Mouse (Mus musculus) G1E (cell line): Measurements from ENCODE around the gene Dnajb9. TPM values are rescaled to one million over a fixed set of nuclear protein-coding genes. Genes with fewer than 3 reads are reported as not detected.

Source experiments
- ATAC-seq: 2 replicates; pipeline ENCODE4 v1.8.0; 2016; ENCODE audit warnings: mild to moderate bottlenecking; ENCODE audit not compliant: insufficient number of reproducible peaks, poor library complexity, low FRiP score, severe bottlenecking; ENCODE audit errors: extremely low read depth
- DNase-seq: peaks from one replicate; pipeline ENCODE4 v3.0.0; 2012; ENCODE audit warnings: low spot score
- H3K27me3 ChIP-seq: 2 replicates; pipeline ENCODE4 v1.6.1; 2012; ENCODE audit warnings: mild to moderate bottlenecking, low read length, inconsistent platforms; ENCODE audit not compliant: insufficient read depth
- H3K36me3 ChIP-seq: replicated peaks from 2 replicates; pipeline ENCODE3; 2012; ENCODE audit warnings: mild to moderate bottlenecking, inconsistent platforms
- H3K4me1 ChIP-seq: 2 replicates; pipeline ENCODE4 v1.6.1; 2012; ENCODE audit warnings: low read depth, low read length, inconsistent platforms, mixed read lengths; ENCODE audit not compliant: insufficient read depth
- H3K4me3 ChIP-seq: 2 replicates; pipeline ENCODE4 v1.5.1; 2012; ENCODE audit warnings: low read depth, mild to moderate bottlenecking, inconsistent platforms, low read length, moderate library complexity, mixed read lengths
- H3K9me3 ChIP-seq: replicated peaks from 2 replicates; pipeline ENCODE4 v1.6.1; 2012; ENCODE audit warnings: inconsistent platforms
- CTCF ChIP-seq: IDR thresholded peaks from 2 replicates; pipeline ENCODE4 v1.5.1; 2012; ENCODE audit warnings: low read depth, low read length, inconsistent platforms, mixed read lengths
- GATA1 ChIP-seq: IDR thresholded peaks from 2 replicates; pipeline ENCODE4 v1.6.1; 2012; ENCODE audit warnings: borderline replicate concordance, low read length, inconsistent platforms, mixed read lengths
- GATA2 ChIP-seq: IDR thresholded peaks from 2 replicates; pipeline ENCODE4 v1.6.1; 2012; ENCODE audit warnings: low read depth, low read length, inconsistent platforms, borderline replicate concordance
- POLR2AphosphoS5 ChIP-seq: IDR thresholded peaks from 2 replicates; pipeline ENCODE4 v1.6.1; 2012; ENCODE audit warnings: low read depth, low read length, inconsistent platforms; ENCODE audit not compliant: insufficient replicate concordance
- TAL1 ChIP-seq: conservative IDR thresholded peaks from 2 replicates; pipeline ENCODE4 v1.6.1; 2012; ENCODE audit warnings: low read depth, low read length, inconsistent platforms, mixed read lengths
- polyA plus RNA-seq: library from polyadenylated mRNA; stranded (reverse); fragments of >175 nt; gene quantifications from 2 replicates; pipeline ENCODE4 v1.2.3, GENCODE M21; 2012
- total RNA-seq, 2 experiments: library from RNA; stranded (forward) in 1 of 2; stranded (reverse) in 1 of 2; fragments of 200-1000 nt in 1 of 2; fragments of >200 nt in 1 of 2; fragmentation: Nextera tagmentation in 1 of 2; gene quantifications; 2 replicates each; pipeline ENCODE4 v1.2.3; 2014 to 2017

The Dnajb9 gene
- total RNA-seq (2014; fragmentation: Nextera tagmentation) (72.0 and 95.8 TPM in 2 replicates), total RNA-seq (2017) (27.5 and 30.5 TPM in 2 replicates), polyA plus RNA-seq (4.9 and 6.2 TPM in 2 replicates)

- peak; percentile 99 for DNase-seq
- H3K4me1 ChIP-seq = peaks cover 13% of the 10 kb centered on the region
- ATAC-seq = peak; percentile 95
- H3K36me3 ChIP-seq = peaks cover 8% of the 10 kb centered on the region
- H3K9me3 ChIP-seq = no peaks in the 10 kb centered on the region
- H3K4me3 ChIP-seq = peak within 1 kb of the TSS; percentile 99
- TF ChIP-seq POLR2AphosphoS5 (peak; percentile 94), GATA1 (no peak), TAL1 (no peak), GATA2 (no peak), CTCF (0 out of 2 replicates have a peak, but pooled peaks have one; percentile 26)
- 0 out of 2 replicates have a peak, but pooled peaks cover 2% of the 10 kb centered on the region for H3K27me3 ChIP-seq
Observed at GRCm38 (mm10) chr12:44209824-44210752, at the start of gene Dnajb9. Gene Dnajb9, minus strand, starts transcription at chr12:44210326.

DNA sequence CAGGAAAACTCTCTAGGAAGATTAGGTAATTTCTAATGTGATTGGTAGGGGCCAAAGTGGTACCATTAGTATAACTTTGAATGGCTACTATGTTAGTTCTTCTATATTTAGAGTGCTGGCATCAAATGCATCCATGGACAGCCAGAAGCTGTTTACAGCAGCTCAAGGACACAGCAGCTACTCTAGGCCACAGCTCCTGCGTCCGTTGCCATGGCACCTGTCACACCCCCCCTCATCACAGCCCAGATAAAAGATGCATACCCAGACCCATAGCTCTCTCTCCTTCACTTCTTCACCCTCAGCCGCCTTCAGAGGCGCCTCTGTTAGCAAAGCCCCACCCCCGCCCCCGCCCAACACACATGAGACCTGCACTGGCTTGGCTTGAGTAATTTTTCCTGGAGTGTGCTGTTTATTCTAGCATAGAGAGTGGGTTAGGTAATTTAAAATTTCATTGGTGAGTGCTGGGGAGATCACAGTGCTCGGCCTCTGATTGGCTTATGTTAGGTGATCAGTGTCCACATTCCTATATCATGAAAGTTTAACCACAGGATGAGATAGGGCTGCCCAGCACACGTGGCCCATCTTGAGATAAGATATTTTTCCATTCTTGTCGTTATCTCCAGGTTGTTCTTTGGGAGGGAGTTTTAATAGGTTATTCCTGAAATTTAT is 38.3 kb upstream of the Dnajb9 start:
- Histone ChIP-seq H3K4me1 (no peaks in the 10 kb centered on the region), H3K9me3 (no peaks in the 10 kb centered on the region), H3K36me3 (no peaks in the 10 kb centered on the region), H3K27me3 (peaks cover 3% of the 10 kb centered on the region; the same call in 1 of the 2 replicates), H3K4me3 (no peak overlapping the region)
- TF ChIP-seq GATA2 (no peak), GATA1 (no peak), POLR2AphosphoS5 (no peak), CTCF (no peak), TAL1 (no peak)
- ATAC-seq = no peak
- no peak for DNase-seq

- no peaks in the 10 kb centered on the region for H3K36me3 ChIP-seq
- no peak overlapping the region for H3K4me3 ChIP-seq
- no peak for ATAC-seq
- no peaks in the 10 kb centered on the region for H3K9me3 ChIP-seq
- TF ChIP-seq GATA1 (no peak), POLR2AphosphoS5 (no peak), TAL1 (no peak), GATA2 (no peak), CTCF (no peak)
- H3K27me3 ChIP-seq = no peaks in the 10 kb centered on the region; the same call in none of the 2 replicates
- no peak for DNase-seq
- H3K4me1 ChIP-seq = no peaks in the 10 kb centered on the region
Observed at GRCm38 (mm10) chr12:44245739-44246138, 35.6 kb upstream of the Dnajb9 start.

DNA sequence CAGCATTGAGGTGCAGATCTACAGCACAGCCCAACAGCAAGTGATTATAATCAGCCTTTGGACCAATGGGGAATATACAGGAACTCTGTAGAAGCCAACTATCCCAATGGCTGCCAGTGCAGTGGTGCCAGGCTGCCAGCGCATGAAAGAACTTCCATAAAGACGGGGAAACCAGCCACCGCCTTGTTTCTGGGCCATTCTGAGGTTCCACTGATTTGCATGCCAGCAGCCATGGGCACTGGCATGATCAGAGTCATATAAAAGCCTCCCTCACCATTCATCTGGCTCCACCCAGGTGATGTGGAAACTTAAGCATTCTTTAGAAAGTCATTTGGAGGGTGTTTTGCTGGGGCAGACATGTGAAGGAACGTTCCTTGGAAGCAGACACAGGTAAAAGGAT is 32.3 kb upstream of the Dnajb9 start:
- no peaks in the 10 kb centered on the region for H3K4me1 ChIP-seq
- DNase-seq (no peak), ATAC-seq (no peak)
- no peak overlapping the region for H3K4me3 ChIP-seq
- no peaks in the 10 kb centered on the region for H3K9me3 ChIP-seq
- TF ChIP-seq TAL1 (no peak), GATA2 (no peak), POLR2AphosphoS5 (no peak), CTCF (no peak), GATA1 (no peak)
- no peaks in the 10 kb centered on the region; the same call in 1 of the 2 replicates for H3K27me3 ChIP-seq
- H3K36me3 ChIP-seq = no peaks in the 10 kb centered on the region

- TF ChIP-seq POLR2AphosphoS5 (no peak), TAL1 (no peak), CTCF (no peak), GATA2 (no peak), GATA1 (no peak)
- Histone ChIP-seq H3K4me1 (no peaks in the 10 kb centered on the region), H3K36me3 (no peaks in the 10 kb centered on the region), H3K9me3 (no peaks in the 10 kb centered on the region), H3K27me3 (no peaks in the 10 kb centered on the region; the same call in 1 of the 2 replicates), H3K4me3 (no peak overlapping the region)
- no peak for ATAC-seq
- no peak for DNase-seq
Observed at GRCm38 (mm10) chr12:44241090-44241489, 31.0 kb upstream of the Dnajb9 start.

- no peaks in the 10 kb centered on the region for H3K27me3 ChIP-seq
- TF ChIP-seq TAL1 (no peak), CTCF (no peak), POLR2AphosphoS5 (no peak)
- H3K36me3 ChIP-seq = no peaks in the 10 kb centered on the region
- no peaks in the 10 kb centered on the region for H3K4me1 ChIP-seq
- DNase-seq = no peak
- no peak for ATAC-seq
- peaks cover 7% of the 10 kb centered on the region for H3K9me3 ChIP-seq
- no peak overlapping the region for H3K4me3 ChIP-seq
Observed at GRCm38 (mm10) chr12:44224650-44225049, 14.5 kb upstream of the Dnajb9 start.
